Mouse (Mus musculus): Measurements from ENCODE around the gene Ncaph2.

Ncaph2 gene

DNA sequence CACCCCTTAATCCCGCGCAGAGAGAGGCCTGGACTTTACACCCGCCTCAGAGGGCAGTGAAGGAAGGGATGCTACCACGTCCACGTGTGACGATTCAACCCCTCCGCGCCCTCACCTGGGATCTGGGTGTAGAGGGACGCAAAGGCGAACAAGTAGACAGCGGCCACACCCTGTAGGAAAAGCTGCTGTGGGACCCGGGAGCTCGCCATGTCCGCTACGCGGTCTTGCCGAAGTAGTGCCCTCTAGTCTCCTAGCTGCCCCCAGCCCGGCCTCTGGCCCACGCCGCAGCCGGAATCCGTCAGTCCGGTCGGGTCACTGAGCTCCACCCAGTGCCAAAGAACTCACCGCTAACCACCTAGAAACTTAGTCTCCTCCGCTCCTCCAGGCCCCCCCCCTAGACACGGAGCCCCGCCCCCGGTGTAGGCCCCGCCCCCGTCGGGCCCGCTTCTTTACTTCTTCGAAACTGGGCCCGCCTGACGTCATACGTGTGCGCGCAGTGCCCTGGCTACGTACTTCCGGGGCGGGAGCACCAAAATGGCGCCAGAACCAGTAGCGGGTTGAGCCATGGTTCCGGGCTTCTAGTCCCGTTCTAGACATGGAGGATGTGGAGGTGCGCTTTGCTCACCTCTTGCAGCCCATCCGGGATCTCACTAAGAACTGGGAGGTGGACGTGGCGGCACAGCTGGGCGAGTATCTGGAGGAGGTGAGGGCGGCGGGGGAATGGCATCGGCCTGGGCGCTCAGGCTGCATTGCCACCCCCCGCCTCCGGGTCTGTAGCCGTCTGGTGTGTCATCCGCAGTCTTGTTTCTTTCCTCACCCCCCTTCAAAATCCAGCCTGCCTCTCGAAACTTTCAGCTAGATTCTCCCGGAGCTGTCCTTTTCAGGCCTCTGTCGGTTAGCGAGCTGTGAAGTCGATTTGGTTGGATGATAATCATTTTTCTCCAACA lies at the start of gene Ncaph2, which contains the start of gene Lmf2:
TSS of gene Ncaph2 (plus strand) at position 479 of the 947 bp plus-strand sequence.
TSS of gene Lmf2 (minus strand) at position 419 of the 947 bp plus-strand sequence.
- DNase-seq (ENCODE audit: low read depth, low spot score), result peak; percentile 97

DNA sequence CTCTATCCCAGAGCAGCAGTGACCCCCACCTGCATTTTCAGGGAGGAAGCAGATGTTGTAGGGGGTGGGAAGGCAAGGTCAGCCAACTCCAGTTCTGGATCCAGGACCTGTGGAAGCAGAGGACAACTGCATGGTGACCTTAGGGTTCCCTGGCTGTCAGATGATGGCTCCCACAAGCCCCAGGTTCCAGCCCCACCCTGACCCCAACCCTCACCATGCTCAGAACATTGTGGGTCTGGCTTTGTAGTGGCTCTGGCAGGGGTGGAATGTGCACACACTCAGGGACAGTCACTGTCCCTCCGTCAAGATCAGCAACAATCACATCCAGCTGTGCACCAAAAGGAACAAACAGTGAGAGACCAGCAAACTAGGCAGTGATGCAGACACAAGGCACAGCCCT lies 49.6 kb upstream of the Ncaph2 start:
- no peak for DNase-seq (ENCODE audit: low read depth, low spot score)

DNA sequence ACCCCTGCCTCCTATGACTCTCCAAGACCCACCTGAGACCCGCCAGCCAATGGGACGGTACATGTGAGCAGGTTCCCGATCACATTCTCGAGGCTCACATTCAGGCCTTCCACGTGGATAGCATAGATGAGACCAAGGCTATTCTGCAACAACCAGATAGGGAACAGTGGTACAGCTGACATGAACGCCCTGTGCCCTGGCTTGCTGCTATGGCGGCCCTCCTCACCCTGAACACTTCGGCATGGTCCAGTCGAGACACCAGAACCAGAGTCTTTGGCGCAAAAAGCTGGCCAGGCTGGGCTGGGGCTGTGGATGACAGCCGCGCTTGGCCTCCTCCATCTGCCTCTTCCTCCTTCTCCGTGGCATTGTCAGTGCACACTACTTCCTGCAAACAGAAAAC lies 48.1 kb upstream of the Ncaph2 start:
- DNase-seq (ENCODE audit: low read depth, low spot score), result no peak

DNA sequence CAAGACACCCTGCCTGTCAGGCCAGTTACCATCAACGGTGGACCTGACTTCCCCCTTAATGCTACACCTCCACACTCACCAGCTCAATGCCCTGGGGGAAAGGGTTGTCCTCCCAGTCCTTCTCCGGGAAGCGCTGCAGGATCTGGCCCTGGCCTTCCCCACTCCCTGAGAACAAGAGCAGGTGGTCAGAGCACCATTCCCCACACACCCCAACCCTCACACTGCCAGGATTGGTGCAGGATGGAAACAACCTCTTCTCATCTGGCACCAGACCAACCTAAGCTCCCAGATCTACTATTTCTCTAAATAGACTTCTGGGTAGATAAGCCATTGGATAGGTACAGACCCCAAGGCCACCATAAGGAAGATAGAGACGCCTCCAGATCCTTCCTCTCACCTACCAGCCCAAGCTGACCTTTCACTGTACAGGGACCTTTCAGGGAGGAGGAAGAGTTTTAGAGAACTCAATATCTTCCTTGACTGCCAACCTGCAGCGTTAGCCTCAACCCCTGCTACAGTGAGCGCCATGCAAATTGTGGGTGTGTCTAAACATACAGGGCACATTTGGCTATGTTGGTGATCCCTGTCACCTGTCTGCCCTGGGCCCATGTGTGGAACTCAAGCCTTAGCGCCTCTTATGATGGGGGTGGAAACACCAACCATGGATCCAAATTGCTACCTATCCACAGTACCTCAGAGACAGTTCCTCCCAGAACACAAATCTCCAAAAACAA lies 46.9 kb upstream of the Ncaph2 start:
- DNase-seq (ENCODE audit: low read depth, low spot score), result peak; percentile 63

GRCm38 (mm10) chr15:89309962-89310498 lies 45.5 kb upstream of the Ncaph2 start:
- peak; percentile 89 for DNase-seq (ENCODE audit: low read depth, low spot score)

- no peak for DNase-seq (ENCODE audit: low read depth, low spot score)
Measured at GRCm38 (mm10) chr15:89313359-89313758, 42.2 kb upstream of the Ncaph2 start.

- no peak for DNase-seq (ENCODE audit: low read depth, low spot score)
Measured at GRCm38 (mm10) chr15:89314107-89314506, 41.4 kb upstream of the Ncaph2 start.

GRCm38 (mm10) chr15:89314511-89315189 lies 40.9 kb upstream of the Ncaph2 start:
- DNase-seq (ENCODE audit: low read depth, low spot score), result no peak

DNA sequence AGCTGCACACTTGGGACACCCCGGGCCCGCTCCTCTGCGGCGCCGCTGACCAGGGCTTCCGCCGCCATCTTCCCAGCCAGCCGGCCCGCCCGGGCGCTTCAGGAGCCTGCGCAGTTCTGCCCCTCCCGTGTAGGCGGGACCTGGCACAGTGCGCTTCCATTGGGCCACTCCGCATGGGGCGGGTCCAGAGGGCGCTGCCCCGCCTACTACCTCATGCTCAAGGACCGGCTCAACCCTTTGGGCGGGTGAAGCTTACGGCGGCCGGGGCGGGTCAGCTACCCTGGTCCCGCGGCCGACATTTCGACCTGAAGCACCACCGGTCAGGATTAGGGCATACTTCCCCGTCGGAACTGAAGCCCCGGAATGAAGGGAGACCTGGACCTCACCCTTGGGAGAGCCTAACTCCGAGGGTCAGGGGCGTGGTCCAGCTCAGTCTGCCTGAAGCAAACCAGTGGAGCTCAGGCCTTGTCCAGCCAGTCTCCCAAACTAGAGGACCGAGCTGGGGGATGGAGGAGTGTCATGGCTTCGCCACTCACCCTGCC lies 40.3 kb upstream of the Ncaph2 start, which contains the start of gene Sbf1:
TSS of gene Sbf1 (minus strand) at position 122 of the 542 bp plus-strand sequence.
- DNase-seq (ENCODE audit: low read depth, low spot score), result peak; percentile 97

- DNase-seq (ENCODE audit: low read depth, low spot score), result peak; percentile 68
Measured at GRCm38 (mm10) chr15:89316146-89316545, 39.4 kb upstream of the Ncaph2 start.

- DNase-seq (ENCODE audit: low read depth, low spot score), result no peak
Measured at GRCm38 (mm10) chr15:89321264-89321663, 34.3 kb upstream of the Ncaph2 start.

DNA sequence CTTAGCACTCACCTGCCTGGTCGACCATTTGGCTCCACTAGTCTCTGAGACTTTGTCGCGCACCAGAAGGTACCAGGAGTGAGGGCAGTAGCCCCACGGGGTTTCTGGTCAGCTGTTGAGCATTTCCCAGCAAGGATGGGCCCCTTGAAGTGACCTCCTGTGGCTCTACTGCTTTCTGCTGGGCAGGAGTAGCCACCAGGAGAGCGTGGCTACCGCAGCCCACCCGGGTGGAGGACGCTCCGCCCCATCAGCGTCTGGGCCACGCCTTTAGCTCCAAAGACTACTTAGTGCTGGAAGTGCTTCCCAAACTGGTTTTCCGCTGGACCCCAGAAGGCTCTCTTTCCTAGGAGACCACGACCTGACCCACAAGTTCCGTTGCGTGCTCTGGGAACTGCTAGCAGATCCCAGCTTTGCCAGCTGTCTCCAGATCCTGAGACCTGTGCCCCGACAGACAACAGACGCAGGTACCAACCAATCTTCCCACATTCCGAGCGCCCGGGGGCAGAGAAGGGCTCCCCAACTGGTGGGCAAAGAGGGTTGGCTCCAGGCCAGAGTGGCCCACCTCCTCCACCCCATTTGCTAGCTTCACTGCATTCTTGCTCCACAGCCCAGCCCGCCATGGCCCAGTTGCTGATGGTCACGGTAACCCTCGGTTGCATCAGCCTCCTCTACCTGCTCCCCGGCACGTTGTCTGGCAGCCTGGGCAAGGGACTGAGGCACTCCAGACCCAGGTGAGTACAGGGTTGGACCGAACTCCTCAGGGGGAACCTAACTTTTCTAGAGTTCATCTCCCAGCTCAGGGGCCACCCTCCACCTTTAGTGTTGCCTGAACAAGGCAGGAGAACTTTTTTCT lies 32.6 kb upstream of the Ncaph2 start, which contains the start of gene Adm2:
TSS of gene Adm2 (plus strand) at position 51 of the 853 bp plus-strand sequence.
- DNase-seq (ENCODE audit: low read depth, low spot score), result peak; percentile 64

DNA sequence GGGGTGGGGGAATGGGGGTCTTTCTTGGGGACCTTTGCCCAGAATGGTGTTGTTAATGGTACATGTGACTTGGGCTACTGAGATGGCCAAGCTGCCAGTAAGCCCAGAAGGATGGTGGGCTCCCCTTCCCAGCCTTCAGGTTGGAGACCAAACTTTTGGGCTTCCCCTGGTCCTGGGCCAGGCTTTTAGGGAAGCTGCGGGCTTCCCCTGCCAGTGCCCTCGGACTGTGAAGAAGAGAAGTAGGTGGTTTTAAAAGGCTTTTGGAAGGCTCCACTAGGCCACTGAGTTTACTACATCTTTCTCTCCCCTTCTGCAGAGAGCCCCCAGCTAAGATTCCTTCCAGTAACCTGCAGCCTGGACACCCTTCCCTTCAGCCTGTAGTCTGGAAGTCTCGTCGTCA lies 31.9 kb upstream of the Ncaph2 start:
- DNase-seq (ENCODE audit: low read depth, low spot score), result no peak

DNA sequence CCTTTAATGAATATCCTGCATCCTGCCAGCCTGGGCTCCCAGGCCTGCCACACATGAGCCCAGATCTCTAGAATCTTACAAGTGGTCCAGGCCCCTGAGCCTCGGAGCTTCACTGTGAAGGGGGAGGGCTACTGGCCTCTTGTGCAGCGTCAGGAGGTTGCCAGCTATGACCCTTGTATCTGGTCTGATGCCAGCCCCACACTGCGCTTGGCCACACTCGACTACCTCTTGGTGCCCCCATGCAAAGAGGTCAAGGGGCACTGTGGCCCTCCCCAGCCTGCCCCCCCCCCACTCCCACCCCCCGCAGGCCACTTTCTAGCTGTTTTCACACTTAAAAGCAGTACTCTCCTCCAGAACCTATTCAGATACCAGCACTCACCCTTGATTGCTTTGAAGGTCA lies 29.1 kb upstream of the Ncaph2 start:
- DNase-seq (ENCODE audit: low read depth, low spot score), result no peak

DNA sequence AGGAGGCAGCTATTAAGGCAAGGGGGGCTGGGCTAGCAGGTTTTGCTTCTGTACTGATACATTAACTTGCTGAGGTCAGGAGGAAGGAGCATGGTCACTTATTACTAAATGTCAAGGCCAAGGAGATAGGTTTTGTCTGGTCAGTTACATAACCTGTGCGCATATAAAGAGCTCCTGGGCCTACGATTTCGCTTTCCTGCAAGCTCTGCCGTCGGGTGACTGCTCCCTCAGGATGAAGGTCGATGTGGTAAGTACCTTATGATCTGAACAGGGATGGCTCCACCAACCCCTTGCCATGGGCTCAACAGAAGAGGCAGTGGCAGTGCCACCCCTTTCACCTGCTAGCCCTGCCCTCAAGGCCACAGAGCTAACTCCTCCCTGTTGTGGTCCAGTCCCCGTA lies 21.2 kb upstream of the Ncaph2 start, which contains the start of gene Miox:
TSS of gene Miox (plus strand) at position 128 of the 400 bp plus-strand sequence.
- DNase-seq (ENCODE audit: low read depth, low spot score), result no peak

DNA sequence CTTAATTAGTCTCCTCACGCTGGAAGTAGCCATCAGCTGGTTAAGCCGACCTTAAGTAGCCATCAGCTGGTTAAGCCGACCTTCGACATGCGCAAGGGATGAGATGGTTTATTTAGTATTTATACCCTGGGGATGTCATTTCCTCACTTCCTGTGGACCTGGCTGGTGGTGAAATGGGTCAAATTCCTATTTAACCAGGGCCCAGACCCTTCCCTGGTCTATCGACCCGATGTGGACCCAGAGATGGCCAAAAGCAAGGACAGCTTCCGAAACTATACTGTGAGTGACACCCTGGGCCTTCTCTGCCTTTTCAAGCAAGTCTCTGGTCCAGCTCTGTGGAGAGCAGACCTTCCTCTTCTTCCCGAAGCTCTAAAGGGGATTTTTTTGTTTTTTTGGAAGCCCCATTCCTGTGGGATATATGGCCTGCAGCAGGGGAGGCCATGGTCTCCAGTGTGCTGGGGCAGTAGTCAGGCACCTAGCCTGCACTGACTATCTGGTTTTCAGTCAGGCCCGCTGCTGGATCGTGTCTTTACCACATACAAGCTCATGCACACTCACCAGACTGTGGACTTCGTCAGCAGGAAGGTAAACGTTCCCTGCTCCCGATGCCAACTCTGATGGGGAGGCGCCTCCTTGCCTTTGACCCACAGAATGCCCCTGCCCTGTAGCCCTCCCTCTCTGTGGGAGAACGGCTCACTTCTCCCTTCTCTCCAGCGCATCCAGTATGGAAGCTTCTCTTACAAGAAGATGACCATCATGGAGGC lies 20.6 kb upstream of the Ncaph2 start:
- no peak for DNase-seq (ENCODE audit: low read depth, low spot score)

DNA sequence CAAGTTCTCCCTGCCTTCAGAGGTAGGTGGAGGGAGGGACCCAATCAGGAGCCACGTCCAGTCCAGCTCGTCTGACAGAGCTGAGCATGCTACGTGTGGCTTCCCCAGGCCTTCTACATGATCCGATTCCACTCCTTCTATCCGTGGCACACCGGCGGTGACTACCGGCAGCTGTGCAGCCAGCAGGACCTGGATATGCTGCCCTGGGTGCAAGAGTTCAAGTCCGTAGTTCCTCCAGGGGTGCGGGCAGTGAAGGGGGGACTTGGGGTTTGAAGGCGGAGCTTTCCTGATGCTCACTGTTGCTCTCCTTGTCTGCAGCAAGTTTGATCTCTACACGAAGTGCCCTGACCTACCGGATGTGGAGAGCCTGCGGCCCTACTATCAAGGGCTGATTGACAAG lies 19.1 kb upstream of the Ncaph2 start:
- no peak for DNase-seq (ENCODE audit: low read depth, low spot score)

- peak; percentile 84 for DNase-seq (ENCODE audit: low read depth, low spot score)
Measured at GRCm38 (mm10) chr15:89339696-89340095, 15.8 kb upstream of the Ncaph2 start.

GRCm38 (mm10) chr15:89340136-89340535 lies 15.4 kb upstream of the Ncaph2 start:
- DNase-seq (ENCODE audit: low read depth, low spot score), result peak; percentile 49
